Mouse (Mus musculus) testis, adult 2 months (tissue): ENCODE data around the gene Smc3.

Experiments
- CTCF ChIP-seq: fragments of 200-500 bp; IDR thresholded peaks from 2 replicates; pipeline ENCODE4 v1.5.1; 2012; ENCODE audit warnings: low read depth, mild to moderate bottlenecking, inconsistent platforms, low read length, moderate library complexity; ENCODE audit not compliant: control insufficient read depth, insufficient read depth, insufficient replicate concordance
- POLR2A ChIP-seq: fragments of 200-500 bp; IDR thresholded peaks from 2 replicates; pipeline ENCODE4 v1.6.1; 2012; ENCODE audit warnings: low read depth, mild to moderate bottlenecking, inconsistent platforms, low read length, moderate library complexity; ENCODE audit not compliant: control insufficient read depth

GRCm38 (mm10) chr19:53660722-53661420 is 60.7 kb downstream of the Smc3 start:
- TF ChIP-seq CTCF (no peak), POLR2A (no peak)
